Mouse (Mus musculus): ENCODE data around the gene Gm28551.
A peak's percentile ranks its signal among the peaks of the same experiment; 100 is the strongest.

GRCm38 (mm10) chr1:53296581-53297383, 55.7 kb downstream of the Gm28551 start, which contains the start of the genes Pms1, Ormdl1 and Gm28778:
- TF ChIP-seq MXI1 (IDR thresholded peaks at IDR 0.05; ENCODE audit: low read depth, low read length) (peak; percentile 84), JUND (IDR thresholded peaks at IDR 0.05; ENCODE audit: low read depth, low read length) (no peak), EP300 (IDR thresholded peaks at IDR 0.05; ENCODE audit: low read depth in 1 of 2, low read length in 2 of 2) (0 out of 4 replicates have a peak, but pooled peaks of 1 of the 2 experiments have one; percentile 10), MAFK (IDR thresholded peaks at IDR 0.05; ENCODE audit: borderline replicate concordance, low read depth, low read length) (no peak), HCFC1 (IDR thresholded peaks at IDR 0.05; ENCODE audit: low read depth, low read length) (peak; percentile 76), MAX (IDR thresholded peaks at IDR 0.05; ENCODE audit: low read length) (peak; percentile 74), POLR2AphosphoS5 (IDR thresholded peaks at IDR 0.05; ENCODE audit: borderline replicate concordance, low read depth, low read length) (no peak), CTCF (IDR thresholded peaks at IDR 0.05 in 2 of 3, conservative IDR thresholded peaks at IDR 0.05 in 1 of 3; ENCODE audit: control insufficient read depth in 1 of 3, insufficient read depth in 1 of 3, low read depth in 2 of 3, low read length in 3 of 3, poor library complexity in 1 of 3, severe bottlenecking in 1 of 3) (no peak), POLR2A (IDR thresholded peaks at IDR 0.05; ENCODE audit: control insufficient read depth in 1 of 2, insufficient read depth in 1 of 2, low read depth in 1 of 2, low read length in 2 of 2, poor library complexity in 1 of 2) (peak; percentile 90 to 94), TCF12 (IDR thresholded peaks at IDR 0.05; ENCODE audit: low read depth, low read length) (peak; percentile 41), MYC (IDR thresholded peaks at IDR 0.05; ENCODE audit: low read depth, low read length) (no peak), GABPA (IDR thresholded peaks at IDR 0.05; ENCODE audit: low read depth, low read length) (no peak), USF1 (IDR thresholded peaks at IDR 0.05; ENCODE audit: low read depth, low read length) (peak; percentile 7; the same call in 1 of the 2 replicates), CHD2 (IDR thresholded peaks at IDR 0.05; ENCODE audit: low read length) (no peak)

Data from MEL (cell line).